Mouse (Mus musculus): Measurements from ENCODE around the gene Naa80. TPM values are rescaled to one million over a fixed set of nuclear protein-coding genes. Genes with fewer than 3 reads are reported as not detected.

Gene Naa80
- polyA plus RNA-seq, 1 experiment from 2014 or later: 16.2 TPM

- Histone ChIP-seq H3K4me1 (replicated peaks; ENCODE audit: control insufficient read depth, insufficient read depth, low read length) (peaks cover 12% of the 10 kb centered on the region), H3K36me3 (ENCODE audit: control insufficient read depth, insufficient read depth) (peaks cover 33% of the 10 kb centered on the region), H3K27me3 (replicated peaks; ENCODE audit: control insufficient read depth, insufficient read depth, low read length) (no peaks in the 10 kb centered on the region), H3K9me3 (ENCODE audit: control insufficient read depth, low read length) (no peaks in the 10 kb centered on the region), H3K4me3 (replicated peaks; ENCODE audit: low read length) (no peak overlapping the region), H3K4me2 (ENCODE audit: low read length) (no peak overlapping the region), H3K27ac (ENCODE audit: low read length) (no peak overlapping the region), H3K9ac (replicated peaks; ENCODE audit: low read depth, low read length) (no peak overlapping the region)
- 78% methylated on average over 2 of the region's 2 CpGs for WGBS
- no peak for ATAC-seq
These were observed 38.8 kb downstream of the Naa80 start for GRCm38 (mm10) chr9:107617461-107617860.

GRCm38 (mm10) chr9:107618098-107618497 is 39.4 kb downstream of the Naa80 start:
- WGBS: 83% methylated on average over 6 of the region's 6 CpGs
- no peak overlapping the region for H3K27ac ChIP-seq (ENCODE audit: low read length)
- no peaks in the 10 kb centered on the region for H3K27me3 ChIP-seq (replicated peaks; ENCODE audit: control insufficient read depth, insufficient read depth, low read length)
- no peaks in the 10 kb centered on the region for H3K9me3 ChIP-seq (ENCODE audit: control insufficient read depth, low read length)
- H3K36me3 ChIP-seq (ENCODE audit: control insufficient read depth, insufficient read depth): peaks cover 33% of the 10 kb centered on the region
- H3K4me3 ChIP-seq (replicated peaks; ENCODE audit: low read length): no peak overlapping the region
- H3K9ac ChIP-seq (replicated peaks; ENCODE audit: low read depth, low read length): no peak overlapping the region
- H3K4me2 ChIP-seq (ENCODE audit: low read length): no peak overlapping the region
- peaks cover 11% of the 10 kb centered on the region for H3K4me1 ChIP-seq (replicated peaks; ENCODE audit: control insufficient read depth, insufficient read depth, low read length)
- ATAC-seq: no peak

- no peaks in the 10 kb centered on the region for H3K27me3 ChIP-seq (replicated peaks; ENCODE audit: control insufficient read depth, insufficient read depth, low read length)
- H3K4me3 ChIP-seq (replicated peaks; ENCODE audit: low read length): no peak overlapping the region
- H3K4me1 ChIP-seq (replicated peaks; ENCODE audit: control insufficient read depth, insufficient read depth, low read length): peaks cover 9% of the 10 kb centered on the region
- H3K9ac ChIP-seq (replicated peaks; ENCODE audit: low read depth, low read length): no peak overlapping the region
- 37% methylated on average over 13 of the region's 13 CpGs for WGBS
- peak overlapping the region; percentile 41 for H3K27ac ChIP-seq (ENCODE audit: low read length)
- no peaks in the 10 kb centered on the region for H3K9me3 ChIP-seq (ENCODE audit: control insufficient read depth, low read length)
- H3K4me2 ChIP-seq (ENCODE audit: low read length): no peak overlapping the region
- no peak for ATAC-seq
- H3K36me3 ChIP-seq (ENCODE audit: control insufficient read depth, insufficient read depth): peaks cover 33% of the 10 kb centered on the region
These were observed 40.3 kb downstream of the Naa80 start for GRCm38 (mm10) chr9:107618778-107619545.

- ATAC-seq: no peak
- Histone ChIP-seq H3K27me3 (replicated peaks; ENCODE audit: control insufficient read depth, insufficient read depth, low read length) (no peaks in the 10 kb centered on the region), H3K4me3 (replicated peaks; ENCODE audit: low read length) (no peak overlapping the region), H3K36me3 (ENCODE audit: control insufficient read depth, insufficient read depth) (peaks cover 33% of the 10 kb centered on the region), H3K4me1 (replicated peaks; ENCODE audit: control insufficient read depth, insufficient read depth, low read length) (peaks cover 12% of the 10 kb centered on the region), H3K9ac (replicated peaks; ENCODE audit: low read depth, low read length) (no peak overlapping the region), H3K27ac (ENCODE audit: low read length) (no peak overlapping the region), H3K4me2 (ENCODE audit: low read length) (no peak overlapping the region), H3K9me3 (ENCODE audit: control insufficient read depth, low read length) (no peaks in the 10 kb centered on the region)
- WGBS: 80% methylated on average over 13 of the region's 13 CpGs
These were observed 40.8 kb downstream of the Naa80 start for GRCm38 (mm10) chr9:107619546-107619879.

GRCm38 (mm10) chr9:107620954-107621353 is 42.3 kb downstream of the Naa80 start:
- Histone ChIP-seq H3K4me3 (replicated peaks; ENCODE audit: low read length) (no peak overlapping the region), H3K4me2 (ENCODE audit: low read length) (no peak overlapping the region), H3K36me3 (ENCODE audit: control insufficient read depth, insufficient read depth) (peaks cover 19% of the 10 kb centered on the region), H3K9ac (replicated peaks; ENCODE audit: low read depth, low read length) (no peak overlapping the region), H3K4me1 (replicated peaks; ENCODE audit: control insufficient read depth, insufficient read depth, low read length) (peaks cover 13% of the 10 kb centered on the region), H3K27me3 (replicated peaks; ENCODE audit: control insufficient read depth, insufficient read depth, low read length) (no peaks in the 10 kb centered on the region), H3K9me3 (ENCODE audit: control insufficient read depth, low read length) (no peaks in the 10 kb centered on the region), H3K27ac (ENCODE audit: low read length) (no peak overlapping the region)
- ATAC-seq: no peak

- H3K4me1 ChIP-seq (replicated peaks; ENCODE audit: control insufficient read depth, insufficient read depth, low read length): peaks cover 39% of the 10 kb centered on the region
- H3K4me3 ChIP-seq (replicated peaks; ENCODE audit: low read length): no peak overlapping the region
- no peaks in the 10 kb centered on the region for H3K27me3 ChIP-seq (replicated peaks; ENCODE audit: control insufficient read depth, insufficient read depth, low read length)
- ATAC-seq: no peak
- H3K36me3 ChIP-seq (ENCODE audit: control insufficient read depth, insufficient read depth): no peaks in the 10 kb centered on the region
- WGBS: 74% methylated on average over 5 of the region's 5 CpGs
- H3K4me2 ChIP-seq (ENCODE audit: low read length): no peak overlapping the region
- no peak overlapping the region for H3K27ac ChIP-seq (ENCODE audit: low read length)
- no peaks in the 10 kb centered on the region for H3K9me3 ChIP-seq (ENCODE audit: control insufficient read depth, low read length)
- H3K9ac ChIP-seq (replicated peaks; ENCODE audit: low read depth, low read length): no peak overlapping the region
These were observed 45.9 kb downstream of the Naa80 start for GRCm38 (mm10) chr9:107624539-107624938.

GRCm38 (mm10) chr9:107624951-107625350 is 46.3 kb downstream of the Naa80 start:
- Histone ChIP-seq H3K36me3 (ENCODE audit: control insufficient read depth, insufficient read depth) (no peaks in the 10 kb centered on the region), H3K9ac (replicated peaks; ENCODE audit: low read depth, low read length) (no peak overlapping the region), H3K9me3 (ENCODE audit: control insufficient read depth, low read length) (no peaks in the 10 kb centered on the region), H3K27me3 (replicated peaks; ENCODE audit: control insufficient read depth, insufficient read depth, low read length) (no peaks in the 10 kb centered on the region), H3K4me3 (replicated peaks; ENCODE audit: low read length) (no peak overlapping the region), H3K4me2 (ENCODE audit: low read length) (no peak overlapping the region), H3K4me1 (replicated peaks; ENCODE audit: control insufficient read depth, insufficient read depth, low read length) (peaks cover 43% of the 10 kb centered on the region), H3K27ac (ENCODE audit: low read length) (no peak overlapping the region)
- WGBS: 87% methylated on average over 3 of the region's 3 CpGs
- no peak for ATAC-seq

GRCm38 (mm10) chr9:107625351-107626128 is 46.9 kb downstream of the Naa80 start:
- 81% methylated on average over 12 of the region's 12 CpGs for WGBS
- H3K36me3 ChIP-seq (ENCODE audit: control insufficient read depth, insufficient read depth): no peaks in the 10 kb centered on the region
- peaks cover 49% of the 10 kb centered on the region for H3K4me1 ChIP-seq (replicated peaks; ENCODE audit: control insufficient read depth, insufficient read depth, low read length)
- no peak overlapping the region for H3K4me2 ChIP-seq (ENCODE audit: low read length)
- peak overlapping the region; percentile 92 for H3K27ac ChIP-seq (ENCODE audit: low read length)
- H3K27me3 ChIP-seq (replicated peaks; ENCODE audit: control insufficient read depth, insufficient read depth, low read length): no peaks in the 10 kb centered on the region
- no peaks in the 10 kb centered on the region for H3K9me3 ChIP-seq (ENCODE audit: control insufficient read depth, low read length)
- ATAC-seq: no peak
- no peak overlapping the region for H3K9ac ChIP-seq (replicated peaks; ENCODE audit: low read depth, low read length)
- no peak overlapping the region for H3K4me3 ChIP-seq (replicated peaks; ENCODE audit: low read length)

- Histone ChIP-seq H3K4me1 (replicated peaks; ENCODE audit: control insufficient read depth, insufficient read depth, low read length) (peaks cover 57% of the 10 kb centered on the region), H3K9ac (replicated peaks; ENCODE audit: low read depth, low read length) (peak overlapping the region; percentile 56), H3K27me3 (replicated peaks; ENCODE audit: control insufficient read depth, insufficient read depth, low read length) (no peaks in the 10 kb centered on the region), H3K4me3 (replicated peaks; ENCODE audit: low read length) (peak overlapping the region; percentile 14; the same call in 1 of the 2 replicates), H3K36me3 (ENCODE audit: control insufficient read depth, insufficient read depth) (no peaks in the 10 kb centered on the region), H3K9me3 (ENCODE audit: control insufficient read depth, low read length) (no peaks in the 10 kb centered on the region), H3K27ac (ENCODE audit: low read length) (peak overlapping the region; percentile 92), H3K4me2 (ENCODE audit: low read length) (peak overlapping the region; percentile 25)
- 29% methylated on average over 13 of the region's 15 CpGs for whole genome bisulfite sequencing
- ATAC-seq: peak; percentile 59
These were observed 47.6 kb downstream of the Naa80 start for GRCm38 (mm10) chr9:107626158-107626843.

All from forebrain, embryonic 16.5 days (tissue).